Mouse (Mus musculus): ENCODE data around the gene Zfp871. TPM values are rescaled to one million over a fixed set of nuclear protein-coding genes. Genes with fewer than 3 reads are reported as not detected.

The Zfp871 gene
- polyA plus RNA-seq, 1 experiment: 34.6 TPM

GRCm38 (mm10) chr17:32787436-32788093, 522 bp downstream of the Zfp871 start:
- TF ChIP-seq CTCF (IDR thresholded peaks at IDR 0.05; ENCODE audit: borderline replicate concordance, extremely low read depth, insufficient read depth, insufficient read length): no peak
- TF ChIP-seq POLR2A (IDR thresholded peaks at IDR 0.05; ENCODE audit: borderline replicate concordance, extremely low read depth, insufficient read depth, insufficient read length, poor library complexity, severe bottlenecking): no peak
- no peak for DNase-seq (ENCODE audit: low read depth)

GRCm38 (mm10) chr17:32786944-32787343, 1.1 kb downstream of the Zfp871 start:
- no peak for TF ChIP-seq CTCF (IDR thresholded peaks at IDR 0.05; ENCODE audit: borderline replicate concordance, extremely low read depth, insufficient read depth, insufficient read length)
- TF ChIP-seq POLR2A (IDR thresholded peaks at IDR 0.05; ENCODE audit: borderline replicate concordance, extremely low read depth, insufficient read depth, insufficient read length, poor library complexity, severe bottlenecking): no peak

GRCm38 (mm10) chr17:32785656-32786055, 2.4 kb downstream of the Zfp871 start:
- TF ChIP-seq POLR2A (IDR thresholded peaks at IDR 0.05; ENCODE audit: borderline replicate concordance, extremely low read depth, insufficient read depth, insufficient read length, poor library complexity, severe bottlenecking): no peak
- no peak for TF ChIP-seq CTCF (IDR thresholded peaks at IDR 0.05; ENCODE audit: borderline replicate concordance, extremely low read depth, insufficient read depth, insufficient read length)
- no peak for DNase-seq (ENCODE audit: low read depth)

More at GRCm38 (mm10) chr17:32786944-32787343, 1.1 kb downstream of the Zfp871 start:
- DNase-seq (ENCODE audit: low read depth): no peak

GRCm38 (mm10) chr17:32777564-32777963, 10.5 kb downstream of the Zfp871 start:
- TF ChIP-seq CTCF (IDR thresholded peaks at IDR 0.05; ENCODE audit: borderline replicate concordance, extremely low read depth, insufficient read depth, insufficient read length): no peak
- TF ChIP-seq POLR2A (IDR thresholded peaks at IDR 0.05; ENCODE audit: borderline replicate concordance, extremely low read depth, insufficient read depth, insufficient read length, poor library complexity, severe bottlenecking): no peak
- no peak for DNase-seq (ENCODE audit: low read depth)

GRCm38 (mm10) chr17:32771213-32771612, 16.9 kb downstream of the Zfp871 start:
- no peak; the same call in 1 of the 2 replicates for TF ChIP-seq CTCF (IDR thresholded peaks at IDR 0.05; ENCODE audit: borderline replicate concordance, extremely low read depth, insufficient read depth, insufficient read length)
- no peak for TF ChIP-seq POLR2A (IDR thresholded peaks at IDR 0.05; ENCODE audit: borderline replicate concordance, extremely low read depth, insufficient read depth, insufficient read length, poor library complexity, severe bottlenecking)
- DNase-seq (ENCODE audit: low read depth): no peak

- no peak for TF ChIP-seq POLR2A (IDR thresholded peaks at IDR 0.05; ENCODE audit: borderline replicate concordance, extremely low read depth, insufficient read depth, insufficient read length, poor library complexity, severe bottlenecking)
- TF ChIP-seq CTCF (IDR thresholded peaks at IDR 0.05; ENCODE audit: borderline replicate concordance, extremely low read depth, insufficient read depth, insufficient read length): no peak
- no peak for DNase-seq (ENCODE audit: low read depth)
Measured at GRCm38 (mm10) chr17:32766422-32766821, 21.7 kb downstream of the Zfp871 start.

- TF ChIP-seq POLR2A (IDR thresholded peaks at IDR 0.05; ENCODE audit: borderline replicate concordance, extremely low read depth, insufficient read depth, insufficient read length, poor library complexity, severe bottlenecking): no peak
- TF ChIP-seq CTCF (IDR thresholded peaks at IDR 0.05; ENCODE audit: borderline replicate concordance, extremely low read depth, insufficient read depth, insufficient read length): no peak
- DNase-seq (ENCODE audit: low read depth): no peak
Measured at GRCm38 (mm10) chr17:32757331-32757730, 30.8 kb downstream of the Zfp871 start.

- peak; percentile 28 for DNase-seq (ENCODE audit: low read depth)
- TF ChIP-seq CTCF (IDR thresholded peaks at IDR 0.05; ENCODE audit: borderline replicate concordance, extremely low read depth, insufficient read depth, insufficient read length) (peak; percentile 16; the same call in 1 of the 2 replicates), POLR2A (IDR thresholded peaks at IDR 0.05; ENCODE audit: borderline replicate concordance, extremely low read depth, insufficient read depth, insufficient read length, poor library complexity, severe bottlenecking) (no peak)
Measured at GRCm38 (mm10) chr17:32753634-32754033, 34.5 kb downstream of the Zfp871 start.

GRCm38 (mm10) chr17:32752813-32753360, 35.2 kb downstream of the Zfp871 start:
- TF ChIP-seq CTCF (IDR thresholded peaks at IDR 0.05; ENCODE audit: borderline replicate concordance, extremely low read depth, insufficient read depth, insufficient read length) (no peak), POLR2A (IDR thresholded peaks at IDR 0.05; ENCODE audit: borderline replicate concordance, extremely low read depth, insufficient read depth, insufficient read length, poor library complexity, severe bottlenecking) (no peak)
- DNase-seq (ENCODE audit: low read depth): no peak

GRCm38 (mm10) chr17:32750611-32751010, 37.5 kb downstream of the Zfp871 start:
- TF ChIP-seq CTCF (IDR thresholded peaks at IDR 0.05; ENCODE audit: borderline replicate concordance, extremely low read depth, insufficient read depth, insufficient read length) (no peak), POLR2A (IDR thresholded peaks at IDR 0.05; ENCODE audit: borderline replicate concordance, extremely low read depth, insufficient read depth, insufficient read length, poor library complexity, severe bottlenecking) (no peak)
- DNase-seq (ENCODE audit: low read depth): no peak

- no peak for TF ChIP-seq POLR2A (IDR thresholded peaks at IDR 0.05; ENCODE audit: borderline replicate concordance, extremely low read depth, insufficient read depth, insufficient read length, poor library complexity, severe bottlenecking)
- no peak for TF ChIP-seq CTCF (IDR thresholded peaks at IDR 0.05; ENCODE audit: borderline replicate concordance, extremely low read depth, insufficient read depth, insufficient read length)
- peak; percentile 0 for DNase-seq (ENCODE audit: low read depth)
Measured at GRCm38 (mm10) chr17:32741057-32741456, 47.0 kb downstream of the Zfp871 start.

GRCm38 (mm10) chr17:32738406-32738805, 49.7 kb downstream of the Zfp871 start:
- no peak for DNase-seq (ENCODE audit: low read depth)
- no peak for TF ChIP-seq CTCF (IDR thresholded peaks at IDR 0.05; ENCODE audit: borderline replicate concordance, extremely low read depth, insufficient read depth, insufficient read length)
- no peak for TF ChIP-seq POLR2A (IDR thresholded peaks at IDR 0.05; ENCODE audit: borderline replicate concordance, extremely low read depth, insufficient read depth, insufficient read length, poor library complexity, severe bottlenecking)

All from brain, embryonic 14.5 days (tissue).